Mouse (Mus musculus) ES-Bruce4 (cell line): ENCODE results near the gene Epb41l1.
"Not testable (repeated sequence)": the region's sequence is repeated elsewhere in the genome, so short reads cannot be mapped to it uniquely, and the experiment has no call there.

Source experiments
- CTCF ChIP-seq: IDR thresholded peaks from one replicate; pipeline ENCODE4 v1.8.1; 2011; ENCODE audit warnings: low read depth, low read length
- EP300 ChIP-seq: IDR thresholded peaks from 2 replicates; pipeline ENCODE4 v1.6.1; 2011; ENCODE audit warnings: low read depth, low read length; ENCODE audit not compliant: insufficient read depth
- POLR2A ChIP-seq: IDR thresholded peaks from one replicate; pipeline ENCODE4 v1.8.1; 2011; ENCODE audit warnings: low read length; ENCODE audit not compliant: insufficient read depth

GRCm38 (mm10) chr2:156411348-156411747 lies 9.4 kb upstream of the Epb41l1 start:
- not testable (repeated sequence) for TF ChIP-seq CTCF, EP300, POLR2A
